Mouse (Mus musculus) frontal cortex, postnatal 36 days (tissue): ENCODE results near the gene Tbcd.
A peak's percentile ranks its signal among the peaks of the same experiment; 100 is the strongest.

ENCODE experiments used
- DNase-seq, 2 experiments: peaks; one replicate each; pipeline ENCODE4 v3.0.0; 2022; ENCODE audit warnings: low spot score in 2 of 2

Tbcd gene

GRCm38 (mm10) chr11:121475699-121476415, 24.1 kb downstream of the Tbcd start:
- DNase-seq, result peak; percentile 58 to 69

- DNase-seq, result no peak
Measured at GRCm38 (mm10) chr11:121479476-121480203, 27.9 kb downstream of the Tbcd start.

DNA sequence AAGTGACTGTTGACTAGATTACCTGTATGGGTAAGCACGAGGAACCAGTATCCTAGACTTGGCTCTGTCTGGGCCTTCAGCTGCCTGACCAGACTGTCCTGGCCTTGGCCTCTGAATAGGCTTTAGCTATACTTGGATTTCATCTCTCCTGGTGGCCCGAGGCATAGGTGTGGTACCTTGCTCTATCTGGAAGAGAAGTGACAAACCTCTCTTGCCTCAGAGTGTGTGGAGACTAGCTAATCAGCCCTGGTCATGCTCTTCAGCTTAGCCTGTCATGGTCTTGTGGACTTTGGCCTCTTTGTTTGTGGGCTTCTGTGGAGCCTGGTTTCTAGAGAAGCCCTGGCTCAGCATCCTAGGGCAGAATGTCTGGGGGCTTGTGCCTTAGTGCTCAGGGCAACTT, 29.4 kb downstream of the Tbcd start:
- no peak for DNase-seq

GRCm38 (mm10) chr11:121485882-121486281, 34.1 kb downstream of the Tbcd start:
- no peak for DNase-seq

- DNase-seq, result no peak
Measured at GRCm38 (mm10) chr11:121490651-121491050, 38.9 kb downstream of the Tbcd start.

GRCm38 (mm10) chr11:121500595-121500994, 48.8 kb downstream of the Tbcd start:
- DNase-seq, result no peak

DNA sequence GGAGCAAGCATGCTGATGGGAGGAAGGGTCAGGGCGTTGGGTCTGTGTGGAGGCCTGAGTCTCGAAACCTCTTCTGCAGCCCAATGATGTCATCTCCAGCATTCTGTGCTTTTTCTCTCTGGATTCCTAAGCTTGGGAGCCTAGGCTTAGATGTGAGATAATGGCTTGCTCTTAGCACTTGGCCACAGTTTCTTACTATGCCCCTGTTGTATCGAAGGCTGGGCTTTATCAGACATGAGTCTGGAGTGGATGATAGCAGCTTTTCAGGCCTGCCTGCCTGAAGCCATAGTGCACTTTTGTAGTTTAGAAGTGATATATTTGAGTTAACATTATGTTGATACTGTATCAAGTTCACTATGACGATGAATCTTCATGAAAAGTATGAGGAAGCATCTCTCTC, 49.8 kb downstream of the Tbcd start:
- no peak for DNase-seq

DNA sequence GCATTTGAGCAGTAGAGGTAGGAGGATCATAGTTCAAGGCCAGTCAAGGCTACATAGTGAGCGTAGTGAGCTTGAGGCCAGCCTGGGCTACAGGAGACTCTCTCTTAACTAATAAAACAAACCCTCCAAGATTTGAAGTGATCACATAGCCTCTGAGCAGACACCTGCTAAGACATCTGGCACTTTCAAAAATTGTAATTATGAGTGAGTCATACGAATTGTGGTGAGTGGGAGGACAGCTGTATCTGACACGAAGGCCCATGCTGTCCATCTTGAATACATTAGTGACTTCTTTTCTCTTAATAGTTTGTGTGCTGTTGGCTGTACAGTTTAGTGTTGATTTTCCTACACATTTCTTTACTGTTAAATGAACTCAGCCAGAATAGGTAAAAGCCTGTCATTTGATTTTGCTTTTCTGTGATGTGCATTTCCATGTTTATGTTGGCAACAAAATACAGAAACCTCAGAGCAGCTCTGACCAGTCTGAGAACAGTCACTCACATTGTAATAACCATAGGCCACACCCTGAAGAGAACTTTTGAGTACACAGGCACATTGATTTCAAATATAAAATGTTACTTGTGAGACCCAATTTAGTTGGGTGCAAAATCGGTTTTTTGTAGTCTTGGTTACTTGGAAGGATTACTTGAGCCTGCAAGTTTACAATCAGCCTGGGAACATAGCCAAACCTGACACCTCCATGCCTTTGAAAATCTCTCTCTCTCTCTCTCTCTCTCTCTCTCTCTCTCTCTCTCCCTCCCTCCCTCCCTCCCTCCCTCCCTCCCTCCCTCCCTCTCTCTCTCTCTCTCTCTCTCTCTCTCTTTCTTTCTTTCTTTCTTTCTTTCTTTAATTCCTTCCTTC, 50.5 kb downstream of the Tbcd start:
- DNase-seq, result no peak

GRCm38 (mm10) chr11:121508478-121508877, 56.7 kb downstream of the Tbcd start:
- DNase-seq, result no peak

GRCm38 (mm10) chr11:121510512-121511246, 58.9 kb downstream of the Tbcd start:
- DNase-seq, result no peak

- DNase-seq, result peak; percentile 19 to 40
Measured at GRCm38 (mm10) chr11:121512896-121513572, 61.3 kb downstream of the Tbcd start.

- no peak for DNase-seq
Measured at GRCm38 (mm10) chr11:121515996-121516395, 64.2 kb downstream of the Tbcd start.

- DNase-seq, result no peak
Measured at GRCm38 (mm10) chr11:121516906-121517305, 65.2 kb downstream of the Tbcd start.

- DNase-seq, result no peak
Measured at GRCm38 (mm10) chr11:121517687-121518465, 66.1 kb downstream of the Tbcd start.

DNA sequence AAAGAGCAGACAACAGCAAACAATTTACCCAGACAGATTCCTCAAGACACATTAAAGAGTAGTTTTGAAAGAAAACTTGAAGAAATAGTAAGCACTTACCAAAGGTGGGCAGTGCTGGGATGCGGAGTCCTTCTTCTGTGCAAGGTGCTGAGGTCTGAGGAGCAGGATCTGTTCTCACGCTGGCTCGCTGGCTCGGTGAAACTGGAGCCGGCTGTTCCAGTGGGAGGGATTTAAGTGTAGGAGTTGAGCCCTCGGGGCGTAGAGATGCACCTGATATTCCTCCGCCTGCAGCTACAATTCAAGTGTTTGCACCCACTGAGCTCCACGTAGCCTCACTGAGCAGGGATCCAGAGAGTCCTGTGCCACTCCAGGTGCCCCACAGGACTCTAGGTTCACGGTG, 67.4 kb downstream of the Tbcd start, which contains the start of gene Zfp750:
Zfp750 (minus strand) TSS at position 203 of the 400 bp plus-strand sequence.
- peak in 1 of 2 experiments; percentile 18 for DNase-seq

- DNase-seq, result no peak
Measured at GRCm38 (mm10) chr11:121519703-121520102, 68.0 kb downstream of the Tbcd start.

GRCm38 (mm10) chr11:121520761-121521160, 69.0 kb downstream of the Tbcd start:
- no peak for DNase-seq

- DNase-seq, result no peak
Measured at GRCm38 (mm10) chr11:121522156-121522762, 70.5 kb downstream of the Tbcd start.

DNA sequence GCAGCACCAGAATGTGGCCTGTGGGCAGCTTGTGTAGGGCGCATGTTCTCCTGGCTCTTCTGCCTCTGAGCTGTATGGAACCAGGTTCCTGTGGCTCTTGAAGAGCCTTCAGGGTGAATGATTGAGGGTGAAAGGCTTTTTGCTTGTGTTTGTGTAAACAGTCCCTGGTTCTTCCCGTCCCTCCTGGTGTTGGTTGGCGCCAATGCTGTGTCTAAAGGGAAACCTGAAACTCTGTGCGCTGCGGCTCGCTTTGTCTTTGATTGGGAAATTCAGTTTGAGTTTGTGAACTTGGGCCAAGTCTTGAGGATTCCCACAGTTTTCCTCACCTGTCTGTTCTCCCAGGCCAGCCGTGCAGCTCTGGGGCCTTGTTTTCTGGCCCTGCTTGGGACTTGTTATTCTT, 72.4 kb downstream of the Tbcd start:
- DNase-seq, result no peak

- no peak for DNase-seq
Measured at GRCm38 (mm10) chr11:121529747-121530146, 78.0 kb downstream of the Tbcd start.
